Mouse (Mus musculus) kidney, adult 2 months (tissue): ENCODE measurements at regions not wholly inside any gene's neighbourhood (a gene's known extent, or its start where the extent isn't known, plus 50 kb on each side); places are given as distances from the start of the nearest gene placed in this dataset.

Source experiments
- DNase-seq: peaks from one replicate; pipeline ENCODE4 v3.0.0; 2021
- H3K27ac ChIP-seq: fragments of 200-500 bp; 2 replicates; pipeline ENCODE4 v1.5.1; 2012; ENCODE audit warnings: low read depth, low read length, control low read depth, inconsistent platforms; ENCODE audit not compliant: insufficient read depth
- H3K27me3 ChIP-seq: fragments of 200-500 bp; replicated peaks from 2 replicates; pipeline ENCODE4 v1.6.1; 2012; ENCODE audit warnings: mild to moderate bottlenecking, moderate library complexity, low read length, inconsistent platforms; ENCODE audit not compliant: control insufficient read depth, insufficient read depth
- H3K36me3 ChIP-seq: fragments of 200-500 bp; 2 replicates; pipeline ENCODE4 v1.6.1; 2012; ENCODE audit warnings: mild to moderate bottlenecking, moderate library complexity, low read length, inconsistent platforms; ENCODE audit not compliant: control insufficient read depth, insufficient read depth
- H3K4me1 ChIP-seq: fragments of 200-500 bp; 2 replicates; pipeline ENCODE4 v1.6.1; 2011; ENCODE audit warnings: low read length; ENCODE audit not compliant: control insufficient read depth, insufficient read depth
- H3K4me3 ChIP-seq: fragments of 200-500 bp; 2 replicates; pipeline ENCODE4 v1.5.1; 2011; ENCODE audit warnings: mild to moderate bottlenecking, low read depth, low read length, control low read depth; ENCODE audit not compliant: insufficient read depth
- CTCF ChIP-seq: fragments of 200-500 bp; conservative IDR thresholded peaks from 2 replicates; pipeline ENCODE4 v1.5.1; 2011; ENCODE audit warnings: low read depth, mild to moderate bottlenecking, control low read depth, low read length, moderate library complexity, mixed read lengths; ENCODE audit not compliant: insufficient read depth, insufficient read length
- POLR2A ChIP-seq: fragments of 200-500 bp; IDR thresholded peaks from one replicate; pipeline ENCODE4 v1.6.1; 2011; ENCODE audit warnings: low read depth, low read length, control low read depth
- WGBS: fragments of 180-500 bp; shearing (Covaris S2); methylation state at CpG from one replicate; pipeline ENCODE4 v1.1.7; 2018; 5-methylcytosine and 5-hydroxymethylcytosine counted together

GRCm38 (mm10) chr15:62457051-62457664, 1387.8 kb downstream of the Gsdmc2 start:
- peak; percentile 14 for DNase-seq
- 70% methylated on average over 4 of the region's 4 CpGs for WGBS
- Histone ChIP-seq H3K36me3 (no peaks in the 10 kb centered on the region), H3K4me1 (peaks cover 9% of the 10 kb centered on the region; the same call in 1 of the 2 replicates), H3K27ac (no peak overlapping the region), H3K4me3 (no peak overlapping the region), H3K27me3 (no peaks in the 10 kb centered on the region)
- TF ChIP-seq CTCF: no peak
- no peak for TF ChIP-seq POLR2A

DNA sequence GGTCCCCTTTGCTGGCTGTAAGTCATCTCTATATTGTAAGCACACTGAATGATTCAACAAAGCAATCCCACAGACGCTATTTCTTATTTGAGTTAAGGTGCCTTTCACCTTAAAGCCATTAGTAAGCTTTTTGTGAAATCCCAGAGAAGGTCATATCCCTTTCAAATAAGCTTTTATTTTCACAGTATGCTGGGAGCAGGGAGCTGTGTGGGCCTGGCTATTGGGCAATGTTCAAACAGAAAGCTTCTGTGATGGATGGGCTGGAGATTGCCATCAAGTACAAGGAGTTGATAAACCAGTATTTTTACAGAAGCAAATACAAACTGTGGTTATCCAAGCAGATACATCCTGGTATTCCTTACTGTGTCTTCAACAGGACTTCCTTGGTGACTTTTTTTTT, 1389.0 kb downstream of the Gsdmc2 start:
- Histone ChIP-seq H3K36me3 (no peaks in the 10 kb centered on the region), H3K4me1 (peaks cover 9% of the 10 kb centered on the region; the same call in 1 of the 2 replicates), H3K27ac (no peak overlapping the region), H3K27me3 (no peaks in the 10 kb centered on the region), H3K4me3 (no peak overlapping the region)
- TF ChIP-seq POLR2A: no peak
- TF ChIP-seq CTCF: no peak
- no peak for DNase-seq
- WGBS: 73% methylated on average over 1 of the region's 1 CpGs

DNA sequence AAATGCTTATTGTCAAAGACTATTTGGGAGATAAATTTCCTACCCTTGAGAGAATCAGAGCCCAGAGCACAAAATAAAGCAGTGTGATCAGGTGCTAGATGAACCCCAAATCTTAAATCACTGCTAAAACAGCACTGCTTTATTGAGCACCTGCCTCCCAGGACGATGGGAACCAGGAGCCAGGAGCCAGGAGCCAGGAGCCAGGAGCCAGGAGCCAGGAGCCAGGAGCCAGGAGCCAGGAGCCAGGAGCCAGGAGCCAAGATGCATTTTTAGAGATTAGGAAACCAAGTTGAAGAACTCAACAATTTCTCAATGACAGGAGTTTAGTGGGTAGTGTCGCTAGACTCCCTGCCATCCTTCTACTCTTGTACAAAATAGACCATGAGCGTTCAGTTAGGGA, 1396.9 kb downstream of the Gsdmc2 start:
- Histone ChIP-seq H3K4me3 (no peak overlapping the region), H3K4me1 (no peaks in the 10 kb centered on the region), H3K27ac (no peak overlapping the region), H3K27me3 (no peaks in the 10 kb centered on the region), H3K36me3 (no peaks in the 10 kb centered on the region)
- WGBS: 81% methylated on average over 3 of the region's 3 CpGs
- no peak for DNase-seq
- TF ChIP-seq CTCF: no peak
- TF ChIP-seq POLR2A: no peak

GRCm38 (mm10) chr15:62439211-62439610, 1405.8 kb downstream of the Gsdmc2 start:
- DNase-seq: no peak
- Histone ChIP-seq H3K27ac (no peak overlapping the region), H3K4me3 (no peak overlapping the region), H3K4me1 (no peaks in the 10 kb centered on the region), H3K36me3 (no peaks in the 10 kb centered on the region), H3K27me3 (no peaks in the 10 kb centered on the region)
- no peak for TF ChIP-seq CTCF
- TF ChIP-seq POLR2A: no peak
- WGBS: 48% methylated on average over 5 of the region's 5 CpGs

DNA sequence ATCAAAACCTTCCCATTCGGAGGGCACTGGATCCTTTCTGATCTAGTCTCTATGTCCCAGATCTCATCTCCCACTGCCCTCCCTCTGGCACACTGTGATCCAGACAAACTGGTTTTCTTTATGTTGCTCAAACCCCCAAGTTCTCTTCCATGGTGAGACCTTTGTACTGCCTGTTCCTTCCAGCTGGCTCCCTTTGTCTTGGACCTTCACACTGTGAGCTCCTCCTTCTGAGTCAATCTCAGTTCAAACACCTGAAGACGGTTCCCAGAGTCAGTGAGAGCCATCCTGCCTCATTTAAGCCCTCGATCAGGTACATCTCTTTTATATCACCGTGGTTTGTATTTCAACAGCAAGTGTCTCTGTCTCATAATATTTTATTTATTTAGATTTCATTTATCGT, 1408.3 kb downstream of the Gsdmc2 start:
- no peak for TF ChIP-seq CTCF
- TF ChIP-seq POLR2A: no peak
- no peaks in the 10 kb centered on the region for H3K27me3 ChIP-seq
- H3K4me3 ChIP-seq: no peak overlapping the region
- 88% methylated on average over 5 of the region's 5 CpGs for WGBS
- H3K4me1 ChIP-seq: no peaks in the 10 kb centered on the region
- DNase-seq: peak; percentile 5
- H3K36me3 ChIP-seq: no peaks in the 10 kb centered on the region
- no peak overlapping the region for H3K27ac ChIP-seq

DNA sequence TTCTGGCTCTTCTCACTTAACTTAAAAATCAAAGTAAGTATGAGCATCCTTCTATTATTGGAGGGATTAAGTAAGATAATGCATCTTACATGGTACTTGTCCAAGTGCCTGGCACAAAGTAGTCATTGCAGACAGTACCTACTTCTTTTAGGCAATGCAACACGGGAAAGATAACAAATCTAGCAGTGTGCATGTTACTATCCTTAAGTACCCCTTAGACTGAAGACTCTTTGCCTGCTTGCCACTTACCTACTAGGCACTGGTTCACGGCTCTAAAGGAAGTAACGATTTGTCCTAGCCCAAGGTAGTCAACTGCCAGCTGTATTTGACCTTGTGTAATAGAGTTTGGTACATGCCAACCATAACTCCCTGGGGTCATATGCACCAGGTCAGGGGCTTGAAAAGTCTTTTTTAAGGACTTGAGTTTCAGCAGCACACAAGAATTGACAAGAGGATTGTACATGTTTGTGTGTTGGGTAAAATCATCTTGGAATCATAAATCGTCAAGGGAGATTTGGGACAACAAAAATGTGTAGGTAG, 1409.8 kb downstream of the Gsdmc2 start:
- no peak for TF ChIP-seq CTCF
- no peaks in the 10 kb centered on the region for H3K27me3 ChIP-seq

DNA sequence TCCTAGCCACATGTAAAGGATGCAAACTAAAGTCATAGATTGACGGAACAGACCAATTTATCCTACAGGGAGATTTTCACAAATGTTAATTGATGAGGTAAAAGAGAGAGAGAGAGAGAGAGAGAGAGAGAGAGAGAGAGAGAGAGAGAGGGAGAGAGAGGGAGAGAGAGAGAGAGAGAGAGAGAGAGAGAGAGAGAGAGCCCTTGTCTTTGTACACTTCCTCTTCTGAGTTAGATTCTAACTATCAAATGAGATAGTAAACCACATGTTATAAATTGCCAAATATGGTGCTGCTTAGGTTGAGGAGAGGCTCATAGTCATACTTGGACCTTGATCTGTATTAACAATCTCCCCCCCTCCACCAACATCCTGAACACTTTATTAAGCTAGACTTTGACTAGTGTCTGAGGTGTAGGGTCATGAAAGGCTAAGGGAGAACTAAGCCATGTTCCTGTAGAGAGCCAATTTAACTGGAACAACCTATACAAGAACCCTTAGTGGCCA, 1412.2 kb downstream of the Gsdmc2 start:
- Histone ChIP-seq H3K27ac (no peak overlapping the region), H3K4me1 (no peaks in the 10 kb centered on the region), H3K27me3 (no peaks in the 10 kb centered on the region; the same call in 1 of the 2 replicates), H3K4me3 (no peak overlapping the region), H3K36me3 (no peaks in the 10 kb centered on the region)
- TF ChIP-seq POLR2A: no peak
- TF ChIP-seq CTCF: no peak
- no peak for DNase-seq
- 100% methylated on average over 1 of the region's 1 CpGs for WGBS

More for the DNA sequence above, 1409.8 kb downstream of the Gsdmc2 start:
- H3K27ac ChIP-seq: no peak overlapping the region
- 91% methylated on average over 4 of the region's 4 CpGs for WGBS
- H3K4me3 ChIP-seq: no peak overlapping the region
- no peaks in the 10 kb centered on the region for H3K36me3 ChIP-seq
- no peaks in the 10 kb centered on the region for H3K4me1 ChIP-seq
- DNase-seq: no peak
